Comparison of ENCODE assay signal across 8 mouse cellular contexts in genomic region chrX:162734997-162735929, GRCm38 (mm10). TPM values are rescaled to one million over a fixed set of nuclear protein-coding genes. Genes with fewer than 3 reads are reported as not detected.
DNase-seq lines count a peak whose midpoint lies in the region; ATAC-seq and TF ChIP-seq lines count a peak whose summit lies in the region.

No protein-coding gene starts in this region.

- DNase-seq in MEL (ENCODE audit: low read depth, low spot score) = peak; percentile 89
- peak; percentile 72 to 73 for DNase-seq in cerebellum, adult 2 months
- DNase-seq in forelimb bud, embryonic 11.5 days (ENCODE audit: low read depth, low spot score) = peak; percentile 51
- peak; percentile 54 to 64 for DNase-seq in layer of hippocampus, adult 8-10 months (ENCODE audit: low spot score in 2 of 2)
- peak; percentile 55 for DNase-seq in lung, adult 2 months
- peak; percentile 75 for DNase-seq in testis, postnatal 10 days (ENCODE audit: low spot score)

- WGBS in cerebellum, adult 2 months = 13% methylated on average over 25 of the region's 25 CpGs
- 33% methylated on average over 25 of the region's 25 CpGs for WGBS in lung, adult 2 months
- WGBS in neural tube, embryonic 14.5 days = 24% methylated on average over 25 of the region's 25 CpGs

- no peaks in the 10 kb centered on the region for H3K27me3 ChIP-seq in MEL (ENCODE audit: control insufficient read depth in 1 of 2, insufficient read depth in 2 of 2, low read length in 2 of 2)
- H3K27me3 ChIP-seq in cerebellum, adult 2 months (ENCODE audit: control insufficient read depth, insufficient read depth, low read length) = no peaks in the 10 kb centered on the region
- no peaks in the 10 kb centered on the region for H3K27me3 ChIP-seq in neural tube, embryonic 14.5 days (ENCODE audit: control insufficient read depth, insufficient read depth, low read length)

- H3K9ac ChIP-seq in MEL (ENCODE audit: control insufficient read depth, low read depth, low read length, poor library complexity, severe bottlenecking) = peak overlapping the region; percentile 84
- peak overlapping the region; percentile 37 for H3K9ac ChIP-seq in neural tube, embryonic 14.5 days (replicated peaks; ENCODE audit: low read depth, low read length)

- no peaks in the 10 kb centered on the region for H3K9me3 ChIP-seq in MEL (replicated peaks; ENCODE audit: insufficient read depth, low read length)
- no peaks in the 10 kb centered on the region for H3K9me3 ChIP-seq in neural tube, embryonic 14.5 days (ENCODE audit: control insufficient read depth, low read length)

- TF ChIP-seq RAD21 in MEL (IDR thresholded peaks at IDR 0.05; ENCODE audit: low read depth, low read length) = peak; percentile 74

- H3K36me3 ChIP-seq in MEL (ENCODE audit: control insufficient read depth in 1 of 2, insufficient read depth in 2 of 2, low read length in 2 of 2) = peaks cover 0 to 6% of the 10 kb centered on the region in 2 experiments; a peak in 2 of 4 replicates
- no peaks in the 10 kb centered on the region for H3K36me3 ChIP-seq in neural tube, embryonic 14.5 days (ENCODE audit: control insufficient read depth, insufficient read depth, low read length)

- H3K27ac ChIP-seq in MEL (ENCODE audit: control insufficient read depth, low read depth, low read length) = peak overlapping the region; percentile 89
- peak overlapping the region; percentile 93 for H3K27ac ChIP-seq in cerebellum, adult 2 months (ENCODE audit: insufficient read depth, low read length)
- H3K27ac ChIP-seq in neural tube, embryonic 14.5 days (ENCODE audit: low read depth, low read length) = peak overlapping the region; percentile 88

- H3K4me3 ChIP-seq in MEL (ENCODE audit: control insufficient read depth in 1 of 2, insufficient read depth in 1 of 2, low read depth in 2 of 2, low read length in 2 of 2) = peak overlapping the region; percentile 66 to 79
- H3K4me3 ChIP-seq in cerebellum, adult 2 months (replicated peaks; ENCODE audit: insufficient read depth, low read depth, low read length) = peak overlapping the region; percentile 63
- peak overlapping the region; percentile 71 for H3K4me3 ChIP-seq in lung, adult 2 months (replicated peaks; ENCODE audit: extremely low read depth, low read depth, low read length)
- peak overlapping the region; percentile 31 for H3K4me3 ChIP-seq in neural tube, embryonic 14.5 days (ENCODE audit: low read depth, low read length)

- peak; percentile 64 to 71 for TF ChIP-seq POLR2A in MEL (IDR thresholded peaks at IDR 0.05; ENCODE audit: control insufficient read depth in 1 of 2, insufficient read depth in 1 of 2, low read depth in 1 of 2, low read length in 2 of 2, poor library complexity in 1 of 2)
- peak; percentile 56; the same call in 1 of the 2 replicates for TF ChIP-seq POLR2A in cerebellum, adult 2 months (IDR thresholded peaks at IDR 0.05; ENCODE audit: borderline replicate concordance, insufficient read depth, low read length)
- TF ChIP-seq POLR2A in lung, adult 2 months (IDR thresholded peaks at IDR 0.05; ENCODE audit: borderline replicate concordance, extremely low read depth, low read depth, low read length) = peak; percentile 48; the same call in 1 of the 2 replicates

- ATAC-seq in hematopoietic stem cell, adult 5-6 weeks (replicated peaks in 1 of 2; ENCODE audit: insufficient read depth in 1 of 2, low FRiP score in 2 of 2, low TSS enrichment in 1 of 2, low read depth in 1 of 2, poor library complexity in 2 of 2, severe bottlenecking in 2 of 2) = peak; percentile 89 to 96
- peak; percentile 91 for ATAC-seq in neural tube, embryonic 14.5 days (ENCODE audit: low read depth)

- peak overlapping the region; percentile 53 for H3K4me2 ChIP-seq in neural tube, embryonic 14.5 days (ENCODE audit: low read depth, low read length)

- no peak for TF ChIP-seq EP300 in MEL (IDR thresholded peaks at IDR 0.05; ENCODE audit: low read depth in 1 of 2, low read length in 2 of 2)

- no peaks in the 10 kb centered on the region; the same call in 1 of the 2 replicates for H3K79me2 ChIP-seq in MEL (ENCODE audit: control insufficient read depth, insufficient read depth, low read length, poor library complexity)

- TF ChIP-seq CTCF in MEL (IDR thresholded peaks at IDR 0.05 in 2 of 3, conservative IDR thresholded peaks at IDR 0.05 in 1 of 3; ENCODE audit: control insufficient read depth in 1 of 3, insufficient read depth in 1 of 3, low read depth in 2 of 3, low read length in 3 of 3, poor library complexity in 1 of 3, severe bottlenecking in 1 of 3) = peak; percentile 75 to 88 (median 79)
- TF ChIP-seq CTCF in cerebellum, adult 2 months (IDR thresholded peaks at IDR 0.05; ENCODE audit: borderline replicate concordance, insufficient read depth, low read depth, low read length) = peak; percentile 67; the same call in 1 of the 2 replicates
- peak; percentile 60 for TF ChIP-seq CTCF in lung, adult 2 months (IDR thresholded peaks at IDR 0.05; ENCODE audit: insufficient read depth, low read length)

- H3K4me1 ChIP-seq in MEL (ENCODE audit: control insufficient read depth in 1 of 2, insufficient read depth in 2 of 2, low read length in 2 of 2) = peaks cover 0 to 11% of the 10 kb centered on the region in 2 experiments; a peak in 2 of 4 replicates
- H3K4me1 ChIP-seq in cerebellum, adult 2 months (ENCODE audit: control insufficient read depth, insufficient read depth, low read length) = peaks cover 2% of the 10 kb centered on the region; the same call in 1 of the 2 replicates
- 0 out of 2 replicates have a peak, but pooled peaks cover 2% of the 10 kb centered on the region for H3K4me1 ChIP-seq in lung, adult 2 months (ENCODE audit: control insufficient read depth, insufficient read depth, low read length)
- no peaks in the 10 kb centered on the region for H3K4me1 ChIP-seq in neural tube, embryonic 14.5 days (ENCODE audit: control insufficient read depth, insufficient read depth, low read length)

TF ChIP-seq in MEL, 35 proteins besides CTCF, POLR2A, EP300 and RAD21 (continues in another document):
- TF ChIP-seq ZKSCAN1 (IDR thresholded peaks at IDR 0.05; ENCODE audit: low read depth, low read length) (no peak), UBTF (IDR thresholded peaks at IDR 0.05; ENCODE audit: borderline replicate concordance, insufficient read depth, low read depth, low read length) (no peak), HCFC1 (IDR thresholded peaks at IDR 0.05; ENCODE audit: low read depth, low read length) (no peak), GABPA (IDR thresholded peaks at IDR 0.05; ENCODE audit: low read depth, low read length) (no peak), TBP (IDR thresholded peaks at IDR 0.05; ENCODE audit: low read depth, low read length) (peak; percentile 6), MAFK (IDR thresholded peaks at IDR 0.05; ENCODE audit: borderline replicate concordance, low read depth, low read length) (no peak), MAX (IDR thresholded peaks at IDR 0.05; ENCODE audit: low read length) (no peak), SIN3A (IDR thresholded peaks at IDR 0.05; ENCODE audit: low read length) (peak; percentile 55), CHD1 (IDR thresholded peaks at IDR 0.05; ENCODE audit: low read depth, low read length) (no peak), ETS1 (IDR thresholded peaks at IDR 0.05; ENCODE audit: low read depth, low read length) (peak; percentile 76), ELF1 (IDR thresholded peaks at IDR 0.05; ENCODE audit: low read depth, low read length) (peak; percentile 70), KAT2A (conservative IDR thresholded peaks at IDR 0.05; ENCODE audit: low read depth, low read length) (no peak), MEF2A (IDR thresholded peaks at IDR 0.05; ENCODE audit: extremely low read depth, insufficient replicate concordance, low read depth, low read length, poor library complexity, severe bottlenecking) (no peak), ZNF384 (IDR thresholded peaks at IDR 0.05; ENCODE audit: low read depth, low read length) (no peak), ZMIZ1 (IDR thresholded peaks at IDR 0.05; ENCODE audit: low read depth, low read length) (no peak), MXI1 (IDR thresholded peaks at IDR 0.05; ENCODE audit: low read depth, low read length) (peak; percentile 65), POLR2AphosphoS2 (IDR thresholded peaks at IDR 0.05; ENCODE audit: low read length) (no peak), GATA1 (IDR thresholded peaks at IDR 0.05; ENCODE audit: low read depth, low read length) (no peak), MYC (IDR thresholded peaks at IDR 0.05; ENCODE audit: low read depth, low read length) (no peak), POLR2AphosphoS5 (IDR thresholded peaks at IDR 0.05; ENCODE audit: borderline replicate concordance, low read depth, low read length) (no peak), CHD2 (IDR thresholded peaks at IDR 0.05; ENCODE audit: low read length) (peak; percentile 63), RCOR1 (IDR thresholded peaks at IDR 0.05; ENCODE audit: low read depth, low read length) (no peak), MYB (IDR thresholded peaks at IDR 0.05; ENCODE audit: low read depth, low read length) (peak; percentile 45; the same call in 1 of the 2 replicates), USF1 (IDR thresholded peaks at IDR 0.05; ENCODE audit: low read depth, low read length) (no peak), TCF12 (IDR thresholded peaks at IDR 0.05; ENCODE audit: low read depth, low read length) (no peak), NELFE (IDR thresholded peaks at IDR 0.05; ENCODE audit: low read depth, low read length) (peak; percentile 57), USF2 (IDR thresholded peaks at IDR 0.05; ENCODE audit: borderline replicate concordance in 1 of 2, insufficient read depth in 1 of 2, low read depth in 1 of 2, low read length in 2 of 2) (no peak), JUND (IDR thresholded peaks at IDR 0.05; ENCODE audit: low read depth, low read length) (no peak), SMC3 (IDR thresholded peaks at IDR 0.05; ENCODE audit: low read depth, low read length) (peak; percentile 88), MAZ (IDR thresholded peaks at IDR 0.05; ENCODE audit: low read depth, low read length) (peak; percentile 26; the same call in 1 of the 2 replicates), BHLHE40 (IDR thresholded peaks at IDR 0.05; ENCODE audit: borderline replicate concordance, low read depth, low read length) (no peak), NRF1 (IDR thresholded peaks at IDR 0.05; ENCODE audit: insufficient read depth, low read depth, low read length, poor library complexity, severe bottlenecking) (no peak)

RNA-seq across cellular contexts. Expression of gene Rbbp7, which starts 24.9 kb away (rescaled TPM):
- total RNA-seq in MEL (2012; rRNA removed) = 377 and 416 TPM in 2 replicates
- polyA plus RNA-seq in MEL (2012; ENCODE audit: insufficient read depth in 1 of 2, insufficient read length in 2 of 2, low read depth in 1 of 2, low replicate concordance in 2 of 2, missing spikeins in 1 of 2) = 100 to 1,000 TPM; 217 to 558 TPM
- polyA plus RNA-seq in cerebellum, adult 2 months (2012; rRNA removed) = 109 and 111 TPM in 2 replicates
- total RNA-seq in hematopoietic stem cell, adult 5-6 weeks (2017) = 288 and 363 TPM in 2 replicates
- total RNA-seq in layer of hippocampus, adult 8-10 months (2022) = 100 to 1,000 TPM; 148 to 170 (median 161) TPM
- polyA plus RNA-seq in lung, adult 2 months (2012; rRNA removed) = 33.5 and 50.1 TPM in 2 replicates
- polyA plus RNA-seq in neural tube, embryonic 14.5 days (2014; fragmentation: Nextera tagmentation; extraction: Ambion mirVana) = 200 and 215 TPM in 2 replicates

Comparison
In these comparisons a context has a peak if more than half of its experiments do, and no peak if none do; other contexts are left out.
1. Peak in every context shown above with its lines: DNase-seq, ATAC-seq, H3K4me3 ChIP-seq and H3K27ac ChIP-seq.